Mouse (Mus musculus) intestine, postnatal 0 days (tissue): ENCODE results near the gene Pygo2. TPM values are rescaled to one million over a fixed set of nuclear protein-coding genes. Genes with fewer than 3 reads are reported as not detected.
"Not testable (repeated sequence)": the region's sequence is repeated elsewhere in the genome, so short reads cannot be mapped to it uniquely, and the experiment has no call there.

ENCODE experiments used
- ATAC-seq: fragments of 200-750 bp; cut with Nextera tagmentation; 2 replicates; pipeline ENCODE4 v1.8.0; 2017; ENCODE audit warnings: mild to moderate bottlenecking, moderate TSS enrichment, moderate library complexity
- H3K27ac ChIP-seq: fragments of 300-500 bp; sonication (generic); 2 replicates; pipeline ENCODE4 v1.5.1; 2014; ENCODE audit warnings: mild to moderate bottlenecking, low read depth, low read length, moderate library complexity
- H3K27me3 ChIP-seq: fragments of 300-500 bp; sonication (generic); replicated peaks from 2 replicates; pipeline ENCODE4 v1.6.1; 2014; ENCODE audit warnings: low read length, mixed read lengths; ENCODE audit not compliant: control insufficient read depth, insufficient read depth
- H3K36me3 ChIP-seq: fragments of 300-500 bp; sonication (generic); 2 replicates; pipeline ENCODE4 v1.6.1; 2014; ENCODE audit warnings: mild to moderate bottlenecking, moderate library complexity; ENCODE audit not compliant: control insufficient read depth, insufficient read depth
- H3K4me1 ChIP-seq: fragments of 300-500 bp; sonication (generic); replicated peaks from 2 replicates; pipeline ENCODE4 v1.6.1; 2014; ENCODE audit warnings: antibody characterized with exemption, low read length, mixed read lengths; ENCODE audit not compliant: control insufficient read depth, insufficient read depth
- H3K4me2 ChIP-seq: fragments of 300-500 bp; sonication (generic); replicated peaks from 2 replicates; pipeline ENCODE4 v1.6.1; 2014; ENCODE audit warnings: low read depth, mild to moderate bottlenecking, moderate library complexity
- H3K4me3 ChIP-seq: fragments of 300-500 bp; sonication (generic); 2 replicates; pipeline ENCODE4 v1.5.1; 2014; ENCODE audit warnings: low read depth, low read length
- H3K9ac ChIP-seq: fragments of 300-500 bp; sonication (generic); 2 replicates; pipeline ENCODE4 v1.6.1; 2014; ENCODE audit warnings: mild to moderate bottlenecking, low read depth, low read length
- H3K9me3 ChIP-seq: fragments of 300-500 bp; sonication (generic); 2 replicates; pipeline ENCODE4 v1.6.1; 2016; ENCODE audit warnings: mixed run types; ENCODE audit not compliant: control insufficient read depth
- CTCF ChIP-seq: sonication (generic); IDR thresholded peaks from 2 replicates; pipeline ENCODE4 v1.5.1; 2016; ENCODE audit warnings: low read depth, mild to moderate bottlenecking, control low read depth, antibody characterized with exemption, moderate library complexity
- WGBS: fragments of 180-500 bp; shearing (Covaris S2); extraction: QIAGEN DNeasy Blood & Tissue Kit; methylation state at CpG from one replicate; pipeline ENCODE4 v1.1.7; 2014; 5-methylcytosine and 5-hydroxymethylcytosine counted together
- polyA plus RNA-seq: library from polyadenylated mRNA; unstranded; fragments of >200 nt; fragmentation: Nextera tagmentation; extraction: Ambion mirVana; gene quantifications from 2 replicates; pipeline ENCODE4 v1.2.1, GENCODE M21; 2015

Gene Pygo2
- polyA plus RNA-seq, 1 experiment from 2014 or later, result 17.1 TPM

- Histone ChIP-seq H3K4me1 (peaks cover 9% of the 10 kb centered on the region), H3K27ac (0 out of 2 replicates have a peak overlapping the region, but pooled peaks have one; percentile 15), H3K4me3 (no peak overlapping the region), H3K27me3 (no peaks in the 10 kb centered on the region), H3K9me3 (no peaks in the 10 kb centered on the region), H3K4me2 (0 out of 2 replicates have a peak overlapping the region, but pooled peaks have one; percentile 6), H3K9ac (no peak overlapping the region), H3K36me3 (peaks cover 40% of the 10 kb centered on the region)
- no peak for ATAC-seq
- WGBS, result 41% methylated on average over 5 of the region's 5 CpGs
- TF ChIP-seq CTCF, result 0 out of 2 replicates have a peak, but pooled peaks have one; percentile 3
These were observed 5.4 kb upstream of the Pygo2 start for GRCm38 (mm10) chr3:89424416-89425140.

- 64% methylated on average over 5 of the region's 5 CpGs for WGBS
- peaks cover 9% of the 10 kb centered on the region for H3K4me1 ChIP-seq
- no peaks in the 10 kb centered on the region for H3K27me3 ChIP-seq
- H3K9me3 ChIP-seq, result no peaks in the 10 kb centered on the region
- peaks cover 40% of the 10 kb centered on the region for H3K36me3 ChIP-seq
- no peak overlapping the region for H3K9ac ChIP-seq
- H3K4me2 ChIP-seq, result no peak overlapping the region
- H3K4me3 ChIP-seq, result no peak overlapping the region
- no peak for TF ChIP-seq CTCF
- no peak for ATAC-seq
- H3K27ac ChIP-seq, result no peak overlapping the region
These were observed 4.9 kb upstream of the Pygo2 start for GRCm38 (mm10) chr3:89425141-89425525.

- Histone ChIP-seq H3K4me1 (peaks cover 8% of the 10 kb centered on the region), H3K9me3 (no peaks in the 10 kb centered on the region), H3K27ac (no peak overlapping the region), H3K4me3 (no peak overlapping the region), H3K36me3 (peaks cover 40% of the 10 kb centered on the region), H3K4me2 (no peak overlapping the region), H3K9ac (no peak overlapping the region), H3K27me3 (no peaks in the 10 kb centered on the region)
- WGBS, result 94% methylated on average over 4 of the region's 4 CpGs
- TF ChIP-seq CTCF, result no peak
- ATAC-seq, result no peak
These were observed 4.1 kb upstream of the Pygo2 start for GRCm38 (mm10) chr3:89425876-89426275.

- WGBS, result 92% methylated on average over 7 of the region's 7 CpGs
- not testable (repeated sequence) for ATAC-seq, H3K9ac ChIP-seq, H3K27me3 ChIP-seq, H3K9me3 ChIP-seq, H3K4me1 ChIP-seq, H3K27ac ChIP-seq, H3K4me2 ChIP-seq, H3K4me3 ChIP-seq
- H3K36me3 ChIP-seq, result peaks cover 45% of the 10 kb centered on the region
These were observed 993 bp upstream of the Pygo2 start for GRCm38 (mm10) chr3:89429021-89429420.

- 0 out of 2 replicates have a peak, but pooled peaks cover 7% of the 10 kb centered on the region for H3K4me1 ChIP-seq
- H3K36me3 ChIP-seq, result peaks cover 27% of the 10 kb centered on the region
- no peaks in the 10 kb centered on the region for H3K27me3 ChIP-seq
- no peak overlapping the region for H3K9ac ChIP-seq
- no peak overlapping the region for H3K27ac ChIP-seq
- H3K9me3 ChIP-seq, result no peaks in the 10 kb centered on the region
- no peak for TF ChIP-seq CTCF
- 95% methylated on average over 8 of the region's 8 CpGs for WGBS
- no peak overlapping the region for H3K4me2 ChIP-seq
- no peak for ATAC-seq
- H3K4me3 ChIP-seq, result no peak overlapping the region
These were observed 2.6 kb downstream of the Pygo2 start for GRCm38 (mm10) chr3:89432606-89433005.

GRCm38 (mm10) chr3:89434532-89434931, 4.5 kb downstream of the Pygo2 start:
- Histone ChIP-seq H3K4me1 (0 out of 2 replicates have a peak, but pooled peaks cover 7% of the 10 kb centered on the region), H3K4me2 (no peak overlapping the region), H3K27ac (no peak overlapping the region), H3K27me3 (no peaks in the 10 kb centered on the region), H3K9me3 (no peaks in the 10 kb centered on the region), H3K36me3 (peaks cover 23% of the 10 kb centered on the region), H3K9ac (no peak overlapping the region), H3K4me3 (no peak overlapping the region)
- TF ChIP-seq CTCF, result no peak
- ATAC-seq, result no peak
- 75% methylated on average over 11 of the region's 11 CpGs for WGBS
